Mouse (Mus musculus): ENCODE results near the gene Tor1aip1.

The Tor1aip1 gene

DNA sequence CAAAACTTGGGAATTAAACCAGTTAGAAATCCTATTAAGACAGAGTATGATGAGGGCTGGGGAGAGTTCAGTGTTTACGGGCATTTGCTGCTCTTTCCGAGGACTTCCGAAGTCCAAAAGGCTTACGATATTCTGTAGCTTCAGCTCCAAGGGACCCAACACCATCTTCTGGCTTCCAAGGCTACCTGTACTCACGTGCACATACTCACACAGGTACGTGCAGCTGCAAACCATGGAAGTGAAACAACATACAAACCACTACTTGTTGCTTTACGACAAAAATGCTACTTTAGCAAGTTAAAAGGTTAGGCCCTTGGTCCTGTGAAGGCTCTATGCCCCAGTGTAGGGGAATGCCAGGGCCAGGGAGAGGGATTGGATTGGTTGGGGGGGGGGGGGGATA is 2.4 kb downstream of the Tor1aip1 start:
- DNase-seq (ENCODE audit: low read depth in 1 of 2, low spot score in 2 of 2), result no peak

DNA sequence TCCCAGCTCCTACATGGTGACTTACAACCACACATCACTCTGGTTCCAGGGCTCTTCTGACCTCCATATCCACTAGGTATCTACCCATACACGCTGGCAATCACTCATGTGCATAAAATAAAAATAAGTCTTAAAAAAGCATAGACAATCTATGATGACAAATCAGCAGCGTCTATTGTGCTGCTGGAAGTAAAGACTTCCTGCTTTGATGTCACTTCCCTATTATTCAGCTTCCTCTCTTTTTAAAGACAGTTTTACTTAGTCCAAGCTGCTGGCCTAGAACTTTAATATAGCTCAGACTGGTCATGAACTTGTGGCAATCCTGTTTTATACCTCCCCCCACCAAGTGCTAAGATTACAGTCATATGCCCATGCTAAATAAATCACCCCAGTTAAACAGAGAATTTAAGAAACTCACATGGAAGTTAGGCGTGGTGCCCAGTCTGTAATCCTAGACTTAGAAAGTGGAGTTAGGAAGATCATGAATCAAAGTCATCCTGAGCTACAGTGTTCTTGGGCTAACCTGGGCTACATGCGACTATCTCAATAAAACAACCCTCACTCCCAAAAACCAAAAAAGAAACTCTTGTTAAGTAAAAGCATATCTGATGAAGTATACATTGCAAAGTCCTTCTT is 7.8 kb downstream of the Tor1aip1 start:
- DNase-seq (ENCODE audit: low read depth in 1 of 2, low spot score in 2 of 2), result no peak

DNA sequence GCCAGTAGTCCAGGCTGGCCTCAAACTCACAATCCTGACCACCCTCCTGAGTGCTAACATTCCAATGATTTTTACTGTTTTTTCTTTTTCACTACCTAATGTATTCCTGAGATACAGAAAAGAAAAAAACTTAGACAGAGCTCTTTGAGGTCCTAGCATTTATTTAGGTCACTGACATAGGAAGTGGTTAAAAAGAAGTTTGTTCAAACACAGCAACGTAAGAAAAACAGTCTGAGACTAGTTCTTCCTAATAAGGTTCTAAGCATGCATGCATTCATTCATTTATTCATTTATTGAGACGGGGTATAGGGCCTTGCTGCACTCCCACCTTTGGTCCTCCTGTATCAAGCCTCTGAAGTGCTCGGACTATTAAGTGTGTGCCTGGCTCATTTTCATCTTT is 8.4 kb downstream of the Tor1aip1 start:
- DNase-seq (ENCODE audit: low read depth in 1 of 2, low spot score in 2 of 2), result no peak

- no peak for DNase-seq (ENCODE audit: low read depth in 1 of 2, low spot score in 2 of 2)
Observed at GRCm38 (mm10) chr1:156024831-156025503, 11.3 kb downstream of the Tor1aip1 start.

- DNase-seq (ENCODE audit: low read depth in 1 of 2, low spot score in 2 of 2), result no peak
Observed at GRCm38 (mm10) chr1:156020402-156020801, 15.9 kb downstream of the Tor1aip1 start.

GRCm38 (mm10) chr1:156019800-156020199 is 16.5 kb downstream of the Tor1aip1 start:
- DNase-seq (ENCODE audit: low read depth in 1 of 2, low spot score in 2 of 2), result no peak

DNA sequence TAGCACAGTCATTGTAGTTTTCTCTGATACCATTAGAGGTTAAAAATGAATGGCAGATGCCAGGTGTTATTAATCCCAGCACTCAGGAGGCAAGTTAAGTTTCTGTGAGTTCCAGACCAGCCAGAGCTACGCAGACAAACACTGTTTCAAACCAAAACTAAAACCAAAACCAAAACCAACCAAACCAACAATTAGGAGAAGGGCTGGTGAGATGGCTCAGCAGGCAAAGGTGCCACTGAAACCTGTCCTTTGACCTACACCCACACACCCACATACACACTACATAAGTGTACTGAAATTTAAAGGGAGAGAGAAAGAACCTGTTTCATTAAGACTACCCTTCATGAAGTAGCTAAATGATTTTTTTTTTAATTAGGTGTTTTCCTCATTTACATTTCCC is 27.3 kb downstream of the Tor1aip1 start:
- DNase-seq (ENCODE audit: low read depth in 1 of 2, low spot score in 2 of 2), result no peak

DNA sequence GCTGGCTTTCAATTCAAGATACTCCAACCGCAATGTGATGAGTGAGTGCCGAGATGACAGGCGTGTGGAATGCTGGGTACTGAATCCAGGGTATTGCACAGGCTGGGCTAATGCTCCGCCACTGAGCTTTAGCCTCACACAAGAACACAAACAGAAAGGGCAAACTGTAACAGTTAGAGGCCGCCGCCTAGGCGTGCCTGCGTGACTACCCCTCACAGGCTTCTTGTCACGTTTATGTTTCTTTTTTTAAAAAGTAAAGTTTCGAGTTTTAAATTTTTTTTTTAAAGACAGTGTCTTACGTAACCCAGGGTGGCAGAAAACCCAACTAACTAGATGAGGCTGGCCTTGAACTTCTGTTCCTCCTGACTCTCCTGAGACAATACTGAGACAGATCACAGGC is 30.4 kb downstream of the Tor1aip1 start:
- no peak for DNase-seq (ENCODE audit: low read depth in 1 of 2, low spot score in 2 of 2)

DNA sequence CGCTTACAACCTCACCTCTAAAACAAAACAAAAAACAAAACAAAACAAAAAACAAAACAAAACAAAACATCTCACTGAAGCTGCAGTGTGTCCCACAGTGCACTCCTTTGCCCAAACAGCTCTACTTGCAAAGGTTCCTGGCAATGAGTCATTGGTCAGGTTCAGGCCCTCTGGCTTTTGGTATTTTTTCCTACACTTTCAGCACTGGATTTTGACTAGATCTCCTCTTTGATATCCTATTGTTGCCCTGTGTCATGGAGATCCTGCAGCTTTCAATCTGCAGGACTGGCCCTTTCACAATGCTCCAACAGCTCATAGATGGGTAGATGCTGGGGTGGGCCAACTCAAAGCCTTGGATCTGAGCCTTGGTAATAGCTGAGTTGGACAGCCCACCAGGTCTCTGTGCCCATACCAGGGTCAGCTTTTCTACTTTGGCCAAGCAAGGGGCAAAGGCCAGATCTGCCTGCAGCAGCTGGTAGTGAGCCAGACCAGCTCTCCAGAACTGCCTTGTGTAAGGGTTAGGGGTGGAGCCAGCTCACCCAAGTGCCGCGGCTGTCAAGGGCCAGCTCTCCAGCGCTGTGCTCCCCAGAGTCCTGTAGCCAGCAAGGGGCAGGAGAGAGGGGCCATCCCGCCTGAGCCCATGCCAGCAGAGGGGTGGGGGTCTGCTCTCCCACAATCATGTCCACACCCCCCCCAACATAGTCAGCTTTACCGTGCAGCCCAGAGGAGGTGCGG is 32.9 kb downstream of the Tor1aip1 start:
- DNase-seq (ENCODE audit: low read depth in 1 of 2, low spot score in 2 of 2), result no peak

- DNase-seq (ENCODE audit: low read depth in 1 of 2, low spot score in 2 of 2), result no peak
Observed at GRCm38 (mm10) chr1:156002366-156002765, 33.9 kb downstream of the Tor1aip1 start.

DNA sequence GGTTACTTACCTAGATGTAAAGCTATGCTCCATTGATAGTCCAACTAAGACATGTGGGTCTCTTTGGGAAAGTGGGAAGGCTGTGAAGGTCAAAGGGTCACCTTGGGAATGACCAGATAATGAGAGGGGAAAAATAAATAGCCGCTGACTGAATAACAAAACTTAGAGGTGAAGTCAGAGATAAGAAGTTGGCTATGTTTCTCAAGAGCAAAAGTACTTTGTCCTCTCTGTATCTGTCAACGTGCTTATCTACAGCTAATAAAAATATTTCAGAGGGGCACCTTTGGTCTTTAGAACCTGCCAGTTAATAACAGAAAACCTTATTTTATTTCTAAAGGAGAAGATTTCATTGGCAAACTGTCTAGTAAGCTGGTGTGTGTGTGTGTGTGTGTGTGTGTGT is 40.7 kb downstream of the Tor1aip1 start:
- DNase-seq (ENCODE audit: low read depth in 1 of 2, low spot score in 2 of 2), result no peak

DNA sequence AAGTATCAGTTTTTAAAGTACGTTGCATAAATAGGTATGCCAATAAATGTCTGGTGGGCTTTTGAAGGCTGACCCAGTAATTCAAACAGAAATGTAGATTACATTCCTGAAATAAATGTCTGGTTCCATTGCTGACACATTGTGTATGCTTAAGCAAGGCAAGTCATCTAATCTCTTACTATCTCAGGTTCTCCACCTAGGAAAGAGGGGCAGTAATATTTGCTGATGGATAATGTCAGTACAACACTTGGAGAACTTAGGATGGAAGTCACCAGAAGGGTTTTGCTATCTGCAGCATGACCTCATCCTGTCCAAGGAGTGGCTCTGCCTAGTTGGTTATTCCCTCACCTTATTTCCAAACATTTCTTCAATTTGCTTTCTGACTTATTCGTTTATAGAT is 41.8 kb downstream of the Tor1aip1 start:
- no peak for DNase-seq (ENCODE audit: low read depth in 1 of 2, low spot score in 2 of 2)

DNA sequence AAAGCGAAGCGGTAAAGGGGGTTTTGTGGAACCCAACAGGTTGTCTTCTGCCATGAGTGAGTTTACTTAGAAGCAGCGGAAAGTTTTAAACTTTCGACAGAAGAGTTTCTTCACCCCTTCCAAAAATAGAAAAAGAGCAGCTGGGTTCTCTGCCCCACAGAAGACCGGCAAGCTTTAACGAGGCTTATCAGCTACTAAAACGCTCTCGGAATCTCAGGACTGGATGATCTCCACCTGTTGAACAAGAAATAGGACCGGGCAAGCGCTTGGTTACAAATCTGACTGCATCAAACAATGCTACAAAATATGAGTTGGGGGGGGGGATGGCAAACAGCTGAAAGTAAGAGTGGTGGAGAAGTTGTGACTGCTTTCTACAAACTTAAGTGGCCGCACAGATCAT is 45.9 kb downstream of the Tor1aip1 start:
- no peak for DNase-seq (ENCODE audit: low read depth in 1 of 2, low spot score in 2 of 2)

DNA sequence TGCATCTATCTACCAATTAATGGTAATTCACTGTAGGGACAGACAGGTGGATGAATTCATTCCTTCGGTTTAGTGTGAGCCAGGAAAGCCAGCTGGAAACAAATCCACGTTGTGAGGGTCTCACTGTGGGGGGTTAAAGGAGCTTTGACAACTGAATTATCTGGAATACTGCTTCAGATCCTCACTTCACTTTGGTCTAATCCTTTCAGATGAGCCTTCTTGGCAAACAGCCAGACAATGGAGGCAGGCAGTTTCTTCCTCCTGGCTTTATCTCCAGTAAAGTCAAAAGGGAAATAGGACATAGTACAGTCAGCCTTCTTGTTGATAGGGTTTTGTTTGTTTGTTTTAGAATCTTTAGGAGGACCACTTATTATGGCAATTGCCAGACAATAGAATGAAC is 46.9 kb downstream of the Tor1aip1 start:
- no peak for DNase-seq (ENCODE audit: low read depth in 1 of 2, low spot score in 2 of 2)

- DNase-seq (ENCODE audit: low read depth in 1 of 2, low spot score in 2 of 2), result no peak
Observed at GRCm38 (mm10) chr1:155987625-155988024, 48.7 kb downstream of the Tor1aip1 start.

DNA sequence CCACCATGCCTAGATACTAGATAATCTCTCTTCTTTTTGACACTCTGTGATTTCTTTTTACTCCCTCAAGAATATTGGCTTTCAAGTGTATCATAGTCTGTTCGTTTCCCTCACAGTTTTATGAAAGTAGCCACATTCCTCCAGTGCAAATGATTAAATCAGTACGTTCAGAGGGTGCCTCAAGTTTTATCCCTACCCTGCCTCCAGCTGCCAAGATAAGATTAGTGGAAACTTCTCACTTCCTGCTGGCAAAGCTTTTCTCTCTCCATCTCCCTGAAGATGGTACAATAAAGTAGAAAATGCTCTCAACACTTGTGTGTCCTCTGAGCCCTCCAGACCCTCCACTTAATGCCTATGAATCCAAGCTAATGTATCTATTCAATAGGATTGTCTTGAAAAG is 61.3 kb downstream of the Tor1aip1 start:
- DNase-seq (ENCODE audit: low read depth in 1 of 2, low spot score in 2 of 2), result no peak

DNA sequence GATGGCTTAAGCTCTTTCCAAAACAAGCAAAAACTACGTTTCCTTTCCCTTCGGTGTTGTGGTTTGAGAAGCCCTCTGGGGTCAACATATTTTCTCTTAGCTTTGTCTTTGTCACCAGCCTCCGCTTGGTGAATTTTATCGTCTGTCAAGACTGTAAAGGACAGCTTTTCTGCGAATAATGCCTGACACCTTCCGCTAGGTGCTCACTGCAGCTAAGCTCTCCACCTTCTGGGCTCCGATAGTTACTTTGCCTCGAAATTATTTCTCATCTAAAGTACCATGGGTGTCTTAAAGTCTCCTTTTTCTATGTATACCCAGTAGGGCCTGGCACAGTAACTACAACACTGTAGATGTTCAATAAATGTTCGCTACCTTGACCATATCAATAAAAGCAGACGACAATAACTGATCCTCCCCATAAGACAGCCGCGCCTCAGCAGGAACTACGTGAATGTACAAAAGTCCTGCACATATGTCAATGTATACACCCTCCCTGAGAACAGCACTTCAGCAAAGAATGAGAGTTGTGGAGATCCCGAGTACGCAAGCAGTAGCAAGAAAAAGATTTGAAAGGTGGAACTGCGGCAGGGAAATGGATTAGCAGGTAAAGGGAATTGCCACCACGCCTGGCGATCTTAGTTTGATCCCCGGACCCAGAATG is 62.4 kb downstream of the Tor1aip1 start:
- DNase-seq (ENCODE audit: low read depth in 1 of 2, low spot score in 2 of 2), result no peak

DNA sequence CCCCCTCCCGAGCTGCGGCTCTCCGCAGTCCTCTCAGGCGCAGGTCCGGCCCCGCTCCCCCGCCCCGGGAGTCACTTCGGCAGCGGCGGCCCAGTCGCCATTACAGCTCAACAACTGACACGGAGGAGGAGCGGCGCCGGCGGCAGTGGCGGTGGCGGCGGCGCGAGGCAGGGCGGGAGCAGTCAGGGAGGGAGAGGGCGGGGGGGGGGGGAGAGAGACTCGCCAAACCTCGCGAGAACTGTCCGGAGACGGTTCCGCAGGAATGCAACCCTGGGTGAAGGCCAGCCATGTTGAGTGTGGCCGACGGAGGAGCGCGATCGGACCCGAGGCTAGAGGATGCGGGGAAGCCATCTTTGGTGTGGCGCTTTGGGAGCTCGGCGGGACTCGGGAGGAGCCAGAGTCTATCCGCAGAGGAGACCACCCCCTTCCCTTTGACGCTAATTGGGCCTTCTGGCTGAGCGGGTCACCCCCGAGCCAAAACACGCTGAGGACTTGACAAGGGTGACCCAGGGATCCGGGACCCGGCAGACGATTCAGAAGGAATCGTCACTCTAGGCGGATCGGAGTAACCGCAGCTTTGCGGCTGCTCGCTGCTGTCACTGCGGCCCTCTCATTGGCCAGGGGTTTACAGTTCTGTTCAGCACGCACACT is 63.1 kb downstream of the Tor1aip1 start, which contains the start of gene Cep350:
Cep350 (minus strand) TSS at position 188 of the 651 bp plus-strand sequence.
- peak; percentile 83 to 88 for DNase-seq (ENCODE audit: low read depth in 1 of 2, low spot score in 2 of 2)

- no peak for DNase-seq (ENCODE audit: low read depth in 1 of 2, low spot score in 2 of 2)
Observed at GRCm38 (mm10) chr1:155972146-155973067, 63.9 kb downstream of the Tor1aip1 start.

Data from monocyte, adult 2 months (primary cell).